Mouse (Mus musculus) left cerebral cortex, adult 11 months (tissue): ENCODE measurements at regions not wholly inside any gene's neighbourhood (a gene's known extent, or its start where the extent isn't known, plus 50 kb on each side); places are given as distances from the start of the nearest gene placed in this dataset.

Source experiments
- DNase-seq: peaks from one replicate; pipeline ENCODE4 v3.0.0; 2022; ENCODE audit warnings: low spot score

GRCm38 (mm10) chr19:52565401-52565800 is 301.3 kb downstream of the Ins1 start:
- no peak for DNase-seq

- no peak for DNase-seq
These were observed 270.7 kb downstream of the Ins1 start for GRCm38 (mm10) chr19:52534758-52535157.

GRCm38 (mm10) chr19:52525509-52525908 is 261.4 kb downstream of the Ins1 start:
- no peak for DNase-seq

GRCm38 (mm10) chr19:52503331-52503730 is 239.2 kb downstream of the Ins1 start:
- no peak for DNase-seq
